Mouse (Mus musculus) embryonic facial prominence, embryonic 10.5 days (tissue): ENCODE measurements around the gene Gm10322. TPM values are rescaled to one million over a fixed set of nuclear protein-coding genes. Genes with fewer than 3 reads are reported as not detected.

Experiments
- polyA plus RNA-seq: library from polyadenylated mRNA; unstranded; fragments of >200 nt; fragmentation: Nextera tagmentation; extraction: Ambion mirVana; gene quantifications from 2 replicates; pipeline ENCODE4 v1.2.1, GENCODE M21; 2016

Gene Gm10322
- polyA plus RNA-seq, 1 experiment from 2014 or later: not detected

Other genes with a start within 250 kb of the Gm10322 start
- gene Gm10273, start 220.4 kb upstream of the Gm10322 start, polyA plus RNA-seq: 6.0 and 12.1 TPM in 2 replicates
- gene Pla2g12b, start 212.4 kb upstream of the Gm10322 start, polyA plus RNA-seq: not detected in 2 replicates
- gene Oit3, start 174.3 kb upstream of the Gm10322 start, polyA plus RNA-seq: 0.64 and 0.82 TPM in 2 replicates
- 17.4 and 19.4 TPM in 2 replicates for gene Mcu, start 629 bp downstream of the Gm10322 start, polyA plus RNA-seq
- 47.5 and 52.7 TPM in 2 replicates for gene Micu1, start 86.4 kb downstream of the Gm10322 start, polyA plus RNA-seq